Mouse (Mus musculus) neural tube, embryonic 11.5 days (tissue): ENCODE data around the gene Adamtsl5. TPM values are rescaled to one million over a fixed set of nuclear protein-coding genes. Genes with fewer than 3 reads are reported as not detected.
A peak's percentile ranks its signal among the peaks of the same experiment; 100 is the strongest.

Experiments
- ATAC-seq: fragments of 200-750 bp; cut with Nextera tagmentation; 2 replicates; pipeline ENCODE4 v1.8.0; 2017; ENCODE audit warnings: moderate number of reproducible peaks, mild to moderate bottlenecking, moderate TSS enrichment, moderate library complexity; ENCODE audit not compliant: insufficient read depth, low FRiP score, low TSS enrichment
- DNase-seq: peaks from one replicate; pipeline ENCODE4 v3.0.0-alpha.2; 2015; ENCODE audit warnings: low spot score
- H3K27ac ChIP-seq: fragments of 300-500 bp; sonication (generic); 2 replicates; pipeline ENCODE4 v1.5.1; 2014; ENCODE audit warnings: low read depth, mild to moderate bottlenecking, low read length
- H3K27me3 ChIP-seq: fragments of 300-500 bp; sonication (generic); 2 replicates; pipeline ENCODE4 v1.6.1; 2014; ENCODE audit warnings: mild to moderate bottlenecking, low read length, mixed read lengths; ENCODE audit not compliant: control insufficient read depth, insufficient read depth
- H3K36me3 ChIP-seq: fragments of 300-500 bp; sonication (generic); 2 replicates; pipeline ENCODE4 v1.6.1; 2014; ENCODE audit warnings: mild to moderate bottlenecking, low read length, moderate library complexity, mixed read lengths; ENCODE audit not compliant: control insufficient read depth, insufficient read depth
- H3K4me1 ChIP-seq: fragments of 300-500 bp; sonication (generic); 2 replicates; pipeline ENCODE4 v1.6.1; 2014; ENCODE audit warnings: low read length, mixed read lengths; ENCODE audit not compliant: control insufficient read depth, insufficient read depth
- H3K4me2 ChIP-seq: fragments of 300-500 bp; sonication (generic); 2 replicates; pipeline ENCODE4 v1.6.1; 2014; ENCODE audit warnings: low read depth, mild to moderate bottlenecking, moderate library complexity
- H3K4me3 ChIP-seq: fragments of 300-500 bp; sonication (generic); 2 replicates; pipeline ENCODE4 v1.5.1; 2014; ENCODE audit warnings: low read depth, low read length
- H3K9ac ChIP-seq: fragments of 300-500 bp; sonication (generic); 2 replicates; pipeline ENCODE4 v1.6.1; 2014; ENCODE audit warnings: mild to moderate bottlenecking, low read length
- H3K9me3 ChIP-seq: fragments of 300-500 bp; sonication (generic); 2 replicates; pipeline ENCODE4 v1.6.1; 2016; ENCODE audit warnings: low read length; ENCODE audit not compliant: control insufficient read depth
- WGBS: fragments of 180-500 bp; shearing (Covaris S2); extraction: QIAGEN DNeasy Blood & Tissue Kit; methylation state at CpG from one replicate; pipeline ENCODE4 v1.1.7; 2014; 5-methylcytosine and 5-hydroxymethylcytosine counted together
- polyA plus RNA-seq: library from polyadenylated mRNA; unstranded; fragments of >200 nt; fragmentation: Nextera tagmentation; extraction: Ambion mirVana; gene quantifications from 2 replicates; pipeline ENCODE4 v1.2.1, GENCODE M21; 2014

Gene Adamtsl5
- polyA plus RNA-seq, 1 experiment from 2014 or later, result 0.17 TPM

DNA sequence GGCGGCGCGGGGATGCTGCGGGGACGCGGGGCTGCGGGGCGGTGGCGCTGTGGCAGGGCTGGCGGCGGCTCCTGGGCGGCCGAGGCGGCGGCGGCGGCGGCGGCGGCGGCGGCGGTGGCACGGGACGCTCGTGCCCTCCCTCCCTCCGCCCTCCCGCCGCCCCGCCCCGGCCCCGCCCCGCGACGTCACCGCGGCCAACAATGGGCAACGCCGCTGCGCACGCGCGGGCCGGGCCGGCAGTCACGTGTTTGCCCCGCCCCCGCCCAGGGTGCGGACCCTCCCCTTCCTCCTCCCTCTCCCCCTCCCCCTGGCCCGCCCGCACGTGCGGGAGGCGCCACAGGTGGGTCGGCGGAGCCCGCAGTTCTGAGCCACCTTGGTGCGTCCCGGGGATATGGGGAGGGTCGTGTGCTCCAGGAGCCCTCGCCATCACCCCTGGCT, 39.3 kb upstream of the Adamtsl5 start, which contains the start of gene Mex3d:
TSS of gene Mex3d (minus strand) at position 138 of the 438 bp plus-strand sequence.
- peaks cover 22% of the 10 kb centered on the region for H3K36me3 ChIP-seq
- under 1% methylated on average over 41 of the region's 61 CpGs for WGBS

DNA sequence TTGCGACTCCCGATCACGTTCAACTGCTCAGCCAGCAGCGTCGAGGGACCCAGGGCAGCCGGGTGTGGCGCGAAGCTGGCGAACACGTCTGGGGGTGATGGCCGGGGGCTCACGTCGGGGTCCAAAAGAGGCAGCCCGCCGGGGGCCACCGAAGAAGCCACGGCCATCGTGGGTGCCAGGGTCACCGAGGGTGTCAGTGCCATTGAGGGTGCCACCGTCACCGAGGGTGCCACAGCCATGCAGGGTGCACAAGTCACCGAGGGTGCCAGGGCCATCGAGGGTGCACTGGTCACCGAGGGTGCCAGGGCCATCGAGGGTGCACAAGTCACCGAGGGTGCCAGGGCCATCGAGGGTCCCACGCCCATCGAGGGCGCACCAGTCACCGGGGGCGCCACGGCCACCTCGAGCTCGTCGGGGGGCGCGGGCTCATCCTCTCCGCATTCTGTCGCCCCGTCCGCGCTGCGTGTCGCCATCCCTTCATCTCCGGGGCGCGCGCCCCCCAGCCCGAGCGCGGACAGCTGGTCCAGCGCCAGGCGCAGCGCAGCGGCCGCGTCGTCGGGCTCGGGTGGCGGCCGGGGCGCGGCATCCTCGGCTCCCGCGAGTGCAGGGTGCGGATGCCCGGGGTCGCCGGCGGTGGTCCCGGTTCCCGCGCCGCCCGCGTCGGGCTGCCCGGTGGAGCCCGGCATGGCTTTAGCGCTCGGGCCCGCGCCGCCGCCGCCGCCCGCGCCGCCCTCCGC, 38.7 kb upstream of the Adamtsl5 start:
- DNase-seq, result no peak
- H3K9ac ChIP-seq, result peak overlapping the region; percentile 99
- no peaks in the 10 kb centered on the region for H3K9me3 ChIP-seq
- H3K4me1 ChIP-seq, result peaks cover 22% of the 10 kb centered on the region
- peak overlapping the region; percentile 93 for H3K27ac ChIP-seq
- ATAC-seq, result no peak
- peak overlapping the region; percentile 94 for H3K4me3 ChIP-seq
- H3K27me3 ChIP-seq, result no peaks in the 10 kb centered on the region
- under 1% methylated on average over 49 of the region's 94 CpGs for whole genome bisulfite sequencing
- peak overlapping the region; percentile 81 for H3K4me2 ChIP-seq
- H3K36me3 ChIP-seq, result peaks cover 22% of the 10 kb centered on the region

More for the DNA sequence above, 39.3 kb upstream of the Adamtsl5 start, which contains the start of gene Mex3d:
- no peak; the same call in 1 of the 2 replicates for ATAC-seq
- Histone ChIP-seq H3K27ac (peak within 1 kb of the TSS; percentile 93), H3K9ac (peak within 1 kb of the TSS; percentile 99), H3K4me3 (peak within 1 kb of the TSS; percentile 94), H3K4me2 (peak within 1 kb of the TSS; percentile 81), H3K4me1 (peaks cover 22% of the 10 kb centered on the region), H3K9me3 (no peaks in the 10 kb centered on the region), H3K27me3 (no peaks in the 10 kb centered on the region)
- peak; percentile 94 for DNase-seq

DNA sequence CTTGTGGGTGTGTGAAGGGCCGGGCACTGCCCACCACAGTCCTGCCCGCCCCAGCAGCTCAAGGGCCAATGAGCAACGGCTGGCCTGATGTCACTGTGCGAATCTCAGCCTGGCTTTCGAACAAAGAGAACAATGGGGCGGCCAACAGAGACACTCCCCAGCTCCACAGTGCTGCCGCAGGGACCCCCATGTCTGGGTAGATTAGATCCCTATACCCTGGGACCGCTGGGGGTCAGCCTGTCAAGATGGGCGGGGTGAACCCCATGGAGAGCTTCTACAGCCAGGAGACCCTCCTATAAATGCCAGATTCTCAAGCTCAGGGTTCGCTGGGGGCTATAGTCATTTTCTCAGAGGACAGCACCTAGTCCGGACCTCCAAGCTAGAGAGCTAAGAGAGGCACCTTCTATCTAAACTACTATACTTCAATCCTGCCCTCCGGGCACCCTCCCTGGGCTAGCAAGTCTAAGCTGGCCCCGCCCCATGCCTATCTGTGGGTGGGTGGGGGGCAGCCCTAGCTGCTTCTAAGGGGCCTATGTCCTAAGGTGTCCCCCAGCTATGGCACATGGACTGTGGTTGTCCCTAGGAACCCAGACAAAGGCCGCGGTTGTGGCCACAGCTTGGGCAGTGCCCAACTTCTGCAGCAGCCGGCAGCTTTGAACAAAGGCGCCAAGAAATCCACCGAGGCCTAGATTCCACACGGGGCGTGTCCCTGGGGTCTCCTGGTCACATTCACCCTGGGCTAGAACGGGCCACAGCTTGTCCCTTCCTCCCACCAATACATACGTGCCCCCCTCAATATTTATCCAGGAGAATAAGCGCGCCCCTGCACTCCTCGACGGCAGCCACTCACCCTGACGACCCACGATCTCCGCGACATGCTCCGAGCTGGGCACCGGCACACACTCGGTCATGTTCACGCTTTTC, 37.9 kb upstream of the Adamtsl5 start:
- H3K4me1 ChIP-seq, result peaks cover 25% of the 10 kb centered on the region
- peaks cover 28% of the 10 kb centered on the region for H3K36me3 ChIP-seq
- peak; percentile 83 for ATAC-seq
- peak overlapping the region; percentile 99 for H3K9ac ChIP-seq
- H3K4me2 ChIP-seq, result peak overlapping the region; percentile 81
- H3K4me3 ChIP-seq, result peak overlapping the region; percentile 94
- under 1% methylated on average over 34 of the region's 34 CpGs for WGBS
- H3K27ac ChIP-seq, result peak overlapping the region; percentile 93
- H3K9me3 ChIP-seq, result no peaks in the 10 kb centered on the region
- peak; percentile 81 for DNase-seq
- H3K27me3 ChIP-seq, result no peaks in the 10 kb centered on the region

DNA sequence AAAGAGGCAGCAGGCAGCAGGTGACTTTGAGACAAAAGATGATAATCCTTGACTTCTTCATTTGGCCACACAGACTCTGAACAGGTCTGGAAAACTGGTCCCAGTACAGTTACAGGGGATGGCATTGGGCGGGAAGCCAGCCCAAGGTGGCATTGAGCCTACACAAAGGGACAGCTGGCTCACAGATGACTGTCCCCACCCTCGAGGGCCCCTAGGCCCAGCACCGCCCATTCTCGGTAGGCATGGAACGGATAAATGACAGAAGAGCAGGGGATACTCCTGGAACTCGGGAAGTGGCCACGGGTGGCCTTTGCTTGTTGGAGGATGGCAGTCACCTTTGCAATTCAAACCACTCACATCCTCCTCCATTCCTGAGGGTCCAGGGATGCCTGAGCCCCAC, 37.1 kb upstream of the Adamtsl5 start:
- peak overlapping the region; percentile 94 for H3K4me3 ChIP-seq
- H3K27ac ChIP-seq, result peak overlapping the region; percentile 93
- 13% methylated on average over 7 of the region's 7 CpGs for WGBS
- DNase-seq (no peak), ATAC-seq (peak; percentile 16; the same call in 1 of the 2 replicates)
- peak overlapping the region; percentile 81 for H3K4me2 ChIP-seq
- peaks cover 28% of the 10 kb centered on the region for H3K4me1 ChIP-seq
- peaks cover 26% of the 10 kb centered on the region for H3K36me3 ChIP-seq
- H3K9ac ChIP-seq, result peak overlapping the region; percentile 99
- no peaks in the 10 kb centered on the region for H3K9me3 ChIP-seq
- no peaks in the 10 kb centered on the region for H3K27me3 ChIP-seq

DNA sequence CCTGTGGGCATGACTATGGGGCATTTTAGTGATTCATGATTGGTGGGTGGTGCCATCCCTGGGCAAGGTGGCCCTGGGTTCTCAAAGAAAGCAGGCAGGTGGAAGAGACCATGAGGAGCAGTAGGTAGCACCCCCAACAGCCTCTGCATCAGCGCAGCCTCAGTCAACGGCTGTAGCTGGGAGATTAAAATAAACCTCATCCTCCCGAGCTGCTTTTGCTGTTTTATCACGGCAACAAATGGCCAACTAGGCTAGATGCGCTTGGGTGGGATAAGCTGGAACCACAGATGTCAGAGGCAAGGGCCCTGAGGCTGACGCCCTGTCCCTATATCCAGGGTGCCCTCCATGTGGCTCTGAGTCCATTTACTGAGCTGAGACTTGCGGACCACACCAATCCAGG, 36.5 kb upstream of the Adamtsl5 start:
- H3K27ac ChIP-seq, result peak overlapping the region; percentile 93
- H3K9ac ChIP-seq, result peak overlapping the region; percentile 99
- DNase-seq, result no peak
- ATAC-seq, result no peak
- H3K4me3 ChIP-seq, result peak overlapping the region; percentile 94
- H3K4me2 ChIP-seq, result peak overlapping the region; percentile 81
- WGBS, result 80% methylated on average over 7 of the region's 7 CpGs
- no peaks in the 10 kb centered on the region for H3K9me3 ChIP-seq
- peaks cover 29% of the 10 kb centered on the region for H3K36me3 ChIP-seq
- H3K27me3 ChIP-seq, result no peaks in the 10 kb centered on the region
- H3K4me1 ChIP-seq, result peaks cover 28% of the 10 kb centered on the region

DNA sequence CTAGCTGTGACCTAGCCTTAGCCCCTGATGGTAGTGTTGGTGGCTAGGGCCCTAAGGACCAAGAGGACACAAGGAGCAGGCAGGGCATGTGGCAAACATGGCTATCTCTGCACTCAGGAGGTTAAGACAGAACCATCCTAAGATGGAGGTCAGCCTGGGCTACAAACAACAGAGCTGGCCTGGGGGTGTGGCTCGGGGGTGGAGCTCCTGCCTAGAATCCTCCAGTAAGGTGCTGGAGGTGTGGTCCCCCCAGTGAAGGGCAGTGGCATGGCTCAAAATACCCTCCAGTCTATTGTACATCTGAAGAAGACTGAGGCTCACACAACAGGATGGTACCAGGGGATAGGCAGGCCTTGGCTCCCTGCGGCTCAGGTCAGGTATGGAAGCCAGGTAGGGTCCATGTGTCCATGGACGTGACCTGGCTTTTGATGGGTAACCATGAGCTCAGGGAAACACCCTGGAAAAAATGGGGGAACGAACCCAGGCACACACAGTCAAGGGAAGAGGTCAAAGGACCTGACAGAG, 36.0 kb upstream of the Adamtsl5 start:
- 94% methylated on average over 4 of the region's 4 CpGs for WGBS
- Histone ChIP-seq H3K4me2 (peak overlapping the region; percentile 81), H3K4me1 (peaks cover 28% of the 10 kb centered on the region), H3K4me3 (peak overlapping the region; percentile 94), H3K36me3 (peaks cover 29% of the 10 kb centered on the region), H3K9ac (peak overlapping the region; percentile 99), H3K27me3 (no peaks in the 10 kb centered on the region), H3K27ac (no peak overlapping the region), H3K9me3 (no peaks in the 10 kb centered on the region)
- DNase-seq (no peak), ATAC-seq (no peak)

DNA sequence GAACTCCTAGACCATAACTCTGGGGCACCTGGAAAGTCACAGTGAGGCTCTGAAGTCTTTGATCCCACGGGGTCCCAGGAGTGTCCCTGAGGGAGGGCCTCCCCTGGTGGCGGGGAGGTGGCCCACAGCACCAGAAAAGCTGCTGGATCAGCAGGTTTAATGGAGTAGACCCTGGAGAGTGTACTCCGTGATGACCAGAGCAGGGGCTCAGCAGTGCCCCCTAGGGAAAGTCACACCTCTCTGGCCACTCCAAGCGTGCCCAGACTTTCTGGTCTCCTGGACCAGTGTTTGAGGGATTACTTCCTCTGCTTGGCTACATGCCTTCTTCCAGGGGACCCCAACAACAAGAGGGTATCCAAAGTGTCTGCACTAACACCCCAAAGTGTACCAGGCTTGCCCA, 35.2 kb upstream of the Adamtsl5 start:
- Histone ChIP-seq H3K4me2 (peak overlapping the region; percentile 81), H3K27ac (no peak overlapping the region), H3K9ac (no peak overlapping the region; the same call in 1 of the 2 replicates), H3K4me1 (peaks cover 27% of the 10 kb centered on the region), H3K4me3 (peak overlapping the region; percentile 19), H3K36me3 (peaks cover 29% of the 10 kb centered on the region), H3K9me3 (no peaks in the 10 kb centered on the region), H3K27me3 (no peaks in the 10 kb centered on the region)
- no peak for DNase-seq
- WGBS, result 67% methylated on average over 4 of the region's 4 CpGs
- no peak for ATAC-seq

DNA sequence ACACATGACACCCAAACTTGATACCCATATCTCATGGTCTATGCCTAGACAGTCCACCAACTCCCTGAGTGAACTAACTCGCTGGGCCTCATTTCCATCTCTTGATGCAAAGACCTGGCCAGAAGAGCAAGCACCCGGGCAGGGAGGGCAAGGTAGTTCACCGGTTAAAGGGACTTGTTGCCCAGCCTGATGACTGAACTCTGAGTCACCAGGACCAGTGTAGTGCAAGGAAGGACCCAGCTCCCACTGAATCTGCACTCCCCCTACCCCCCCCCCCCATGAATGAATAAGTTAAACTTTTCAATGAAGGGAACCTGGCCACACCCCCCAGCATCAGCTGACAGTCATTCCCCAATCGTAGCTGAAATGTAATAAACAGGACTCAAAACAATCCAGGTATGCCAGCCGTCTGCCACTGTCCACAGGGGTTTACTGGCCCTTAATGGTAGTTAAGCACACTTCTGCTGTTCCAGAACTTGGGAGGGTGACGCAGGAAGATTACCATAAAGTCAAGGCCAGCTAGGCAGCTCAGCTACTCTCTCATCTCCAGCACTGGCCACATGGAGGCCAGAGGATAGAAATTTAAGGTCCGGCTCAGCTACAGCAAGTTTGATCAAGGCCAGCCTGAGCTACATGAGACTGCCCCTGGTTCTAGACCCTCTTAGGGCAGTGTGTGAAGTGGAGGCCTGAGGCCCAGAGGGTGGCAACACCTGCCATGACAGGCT, 34.6 kb upstream of the Adamtsl5 start:
- Histone ChIP-seq H3K4me2 (no peak overlapping the region), H3K36me3 (peaks cover 29% of the 10 kb centered on the region), H3K27ac (no peak overlapping the region), H3K4me3 (no peak overlapping the region; the same call in 1 of the 2 replicates), H3K9me3 (no peaks in the 10 kb centered on the region), H3K27me3 (no peaks in the 10 kb centered on the region), H3K4me1 (peaks cover 21% of the 10 kb centered on the region), H3K9ac (no peak overlapping the region)
- WGBS, result 93% methylated on average over 7 of the region's 7 CpGs
- no peak for DNase-seq
- ATAC-seq, result no peak
